Mouse (Mus musculus) central nervous system, embryonic 18 days (tissue): ENCODE data around the gene Gm29106. TPM values are rescaled to one million over a fixed set of nuclear protein-coding genes. Genes with fewer than 3 reads are reported as not detected.

Experiments used
- polyA plus RNA-seq: library from polyadenylated mRNA; depleted of rRNA; stranded (reverse); fragments of >200 nt; gene quantifications from 2 replicates; pipeline ENCODE4 v1.2.3, GENCODE M21; 2012; rRNA removed

Gm29106 gene
- 0.03 TPM in 1 of 2 replicates, not detected in the other for polyA plus RNA-seq

DNA sequence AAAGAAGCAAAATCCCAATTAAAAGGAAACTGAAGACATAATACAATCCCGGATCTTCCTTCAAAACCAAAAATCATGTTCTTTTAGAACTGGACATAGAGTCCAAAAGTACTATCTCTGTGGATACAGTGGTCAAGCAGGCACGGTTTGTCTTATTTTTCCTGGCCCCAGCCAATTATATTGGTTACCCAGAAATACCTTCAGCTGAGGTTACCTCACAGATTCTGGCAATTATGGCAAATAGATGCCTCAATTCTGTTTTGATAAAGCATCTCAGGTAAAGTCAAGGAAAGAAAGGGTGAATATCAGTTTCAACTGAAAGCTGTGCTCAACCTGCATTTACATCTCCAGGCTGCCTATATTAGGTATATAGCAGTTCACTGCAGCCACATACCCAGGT is at the start of gene Gm29106:
Gene Gm29106, plus strand, starts transcription at position 301 of the 400 bp plus-strand sequence.

Other genes with a start within 250 kb of the Gm29106 start
- not detected in 2 replicates for gene Gm28168, start 248.5 kb upstream of the Gm29106 start, polyA plus RNA-seq
- not detected in 2 replicates for gene Gm7145, start 210.6 kb upstream of the Gm29106 start, polyA plus RNA-seq
- gene Tsn, start 135.2 kb downstream of the Gm29106 start, polyA plus RNA-seq, result 203 and 214 TPM in 2 replicates
- 44.2 and 47.0 TPM in 2 replicates for gene Nifk, start 145.3 kb downstream of the Gm29106 start, polyA plus RNA-seq
- 84.8 and 92.3 TPM in 2 replicates for gene Clasp1, start 212.5 kb downstream of the Gm29106 start, polyA plus RNA-seq